Mouse (Mus musculus): ENCODE results near the gene Rnf217. TPM values are rescaled to one million over a fixed set of nuclear protein-coding genes. Genes with fewer than 3 reads are reported as not detected.

Rnf217 gene
- polyA plus RNA-seq, 1 experiment from 2014 or later, result 4.2 TPM

DNA sequence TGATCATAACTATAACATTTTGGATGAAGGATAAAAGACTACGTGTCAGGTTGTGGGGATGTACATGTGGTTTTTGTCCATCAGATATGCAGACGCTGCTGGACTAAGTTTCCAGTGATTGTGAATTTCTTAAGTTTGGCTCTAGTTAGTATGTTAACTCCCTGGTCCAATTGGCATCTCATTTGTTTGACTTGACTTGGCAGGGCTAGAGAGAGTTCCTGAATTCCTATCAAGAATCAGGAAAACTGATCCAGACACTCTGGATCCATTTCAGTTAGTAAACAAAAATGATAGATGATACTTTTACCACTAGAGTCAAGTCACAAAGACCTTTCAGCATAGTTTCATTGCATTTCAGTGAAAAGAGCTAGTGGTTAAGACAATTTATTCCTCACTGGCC lies 112.1 kb downstream of the Rnf217 start:
- H3K27ac ChIP-seq (ENCODE audit: low read depth, low read length), result no peak overlapping the region
- no peak for ATAC-seq (ENCODE audit: low read depth)
- H3K9ac ChIP-seq (replicated peaks; ENCODE audit: low read depth, low read length), result no peak overlapping the region
- H3K9me3 ChIP-seq (ENCODE audit: control insufficient read depth, low read length), result no peaks in the 10 kb centered on the region
- 95% methylated on average over 2 of the region's 2 CpGs for WGBS
- H3K4me2 ChIP-seq (ENCODE audit: low read depth, low read length), result no peak overlapping the region
- H3K36me3 ChIP-seq (ENCODE audit: control insufficient read depth, insufficient read depth, low read length), result no peaks in the 10 kb centered on the region
- no peaks in the 10 kb centered on the region for H3K27me3 ChIP-seq (ENCODE audit: control insufficient read depth, insufficient read depth, low read length)
- no peaks in the 10 kb centered on the region for H3K4me1 ChIP-seq (ENCODE audit: control insufficient read depth, insufficient read depth, low read length)
- H3K4me3 ChIP-seq (ENCODE audit: low read depth, low read length), result no peak overlapping the region

DNA sequence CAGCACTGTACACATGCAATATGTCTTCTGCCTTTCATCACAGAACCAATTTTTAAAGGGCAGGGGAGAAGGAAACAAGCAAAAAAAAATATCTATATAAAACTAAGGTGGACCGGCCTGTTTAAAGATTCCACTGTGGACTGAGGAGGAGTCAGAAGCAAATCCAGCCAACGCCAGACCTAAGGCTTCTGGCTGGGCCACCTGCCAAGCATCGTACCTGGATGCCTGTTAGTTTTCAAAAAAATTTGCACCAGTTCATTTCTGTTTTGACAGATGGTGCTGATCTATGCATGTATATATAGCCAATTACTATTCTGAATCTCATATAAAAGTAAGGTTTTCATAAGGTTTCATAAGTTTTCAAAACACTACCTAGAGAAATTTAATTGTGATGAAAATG lies 113.2 kb downstream of the Rnf217 start:
- H3K27ac ChIP-seq (ENCODE audit: low read depth, low read length), result no peak overlapping the region
- no peaks in the 10 kb centered on the region for H3K4me1 ChIP-seq (ENCODE audit: control insufficient read depth, insufficient read depth, low read length)
- no peaks in the 10 kb centered on the region for H3K27me3 ChIP-seq (ENCODE audit: control insufficient read depth, insufficient read depth, low read length)
- H3K4me2 ChIP-seq (ENCODE audit: low read depth, low read length), result no peak overlapping the region
- H3K4me3 ChIP-seq (ENCODE audit: low read depth, low read length), result no peak overlapping the region
- H3K36me3 ChIP-seq (ENCODE audit: control insufficient read depth, insufficient read depth, low read length), result no peaks in the 10 kb centered on the region
- 90% methylated on average over 3 of the region's 3 CpGs for WGBS
- ATAC-seq (ENCODE audit: low read depth), result no peak
- H3K9ac ChIP-seq (replicated peaks; ENCODE audit: low read depth, low read length), result no peak overlapping the region
- H3K9me3 ChIP-seq (ENCODE audit: control insufficient read depth, low read length), result no peaks in the 10 kb centered on the region

DNA sequence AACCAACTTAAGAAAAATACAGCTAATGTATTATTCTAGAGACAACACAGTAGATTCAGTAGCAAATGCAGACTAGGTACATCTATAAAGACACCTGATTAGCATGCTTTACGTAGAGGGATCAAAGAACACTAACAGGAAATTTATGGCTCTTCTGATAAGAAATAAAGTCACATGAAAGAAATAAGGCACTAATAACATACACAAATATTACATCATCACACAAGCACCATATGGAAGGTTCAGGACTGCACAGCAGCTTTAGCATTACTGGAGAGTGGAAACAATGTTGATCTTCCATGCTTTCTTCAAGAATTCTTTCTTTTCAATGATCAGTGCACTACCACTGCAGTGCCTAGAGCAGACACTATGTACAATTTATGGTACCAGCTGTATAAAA lies 114.7 kb downstream of the Rnf217 start:
- Histone ChIP-seq H3K27ac (ENCODE audit: low read depth, low read length) (no peak overlapping the region), H3K9me3 (ENCODE audit: control insufficient read depth, low read length) (0 out of 2 replicates have a peak, but pooled peaks cover 2% of the 10 kb centered on the region), H3K36me3 (ENCODE audit: control insufficient read depth, insufficient read depth, low read length) (no peaks in the 10 kb centered on the region), H3K4me2 (ENCODE audit: low read depth, low read length) (no peak overlapping the region), H3K27me3 (ENCODE audit: control insufficient read depth, insufficient read depth, low read length) (no peaks in the 10 kb centered on the region), H3K4me1 (ENCODE audit: control insufficient read depth, insufficient read depth, low read length) (no peaks in the 10 kb centered on the region), H3K4me3 (ENCODE audit: low read depth, low read length) (no peak overlapping the region), H3K9ac (replicated peaks; ENCODE audit: low read depth, low read length) (no peak overlapping the region)
- ATAC-seq (ENCODE audit: low read depth), result no peak
- WGBS, result 76% methylated on average over 1 of the region's 1 CpGs

DNA sequence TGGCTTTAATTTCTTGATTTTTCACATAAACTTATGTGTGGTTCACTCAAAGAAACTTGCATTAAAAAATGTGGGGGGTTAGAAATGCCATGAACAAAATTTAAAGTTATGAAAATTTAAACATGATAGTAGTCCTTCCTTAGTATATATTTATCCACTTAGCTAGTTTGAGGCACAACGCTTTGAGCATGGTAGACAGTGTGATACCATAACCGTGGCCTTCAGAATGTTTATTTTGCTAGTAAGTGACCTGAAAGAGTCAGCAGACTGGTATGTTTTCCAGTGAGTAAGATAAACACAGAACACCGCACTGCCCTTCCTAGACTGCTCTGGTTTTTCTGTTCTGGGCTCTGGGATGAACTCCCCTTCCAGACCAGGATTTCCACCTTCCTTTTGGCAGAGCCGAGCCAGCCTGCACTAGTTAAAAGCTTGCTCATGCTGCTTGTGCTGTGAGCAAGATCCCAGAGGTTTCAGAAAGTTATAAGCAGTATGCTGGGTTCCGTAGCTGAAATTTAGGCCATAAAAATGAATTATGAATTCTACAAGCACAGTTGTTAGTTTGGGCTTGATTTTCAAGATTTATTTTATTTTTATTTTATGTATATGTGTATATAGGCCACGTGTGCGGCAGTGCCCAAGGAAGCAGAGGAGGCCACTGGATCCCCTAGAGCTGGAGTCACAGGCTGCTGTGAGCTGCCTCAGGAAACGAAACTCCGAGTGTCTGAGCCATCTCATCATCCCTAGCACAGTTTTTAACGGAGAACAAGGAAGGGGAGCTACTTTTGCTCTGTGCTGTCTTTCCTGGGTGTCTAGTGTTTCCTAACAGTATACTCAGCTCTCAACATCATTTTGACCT lies 141.7 kb downstream of the Rnf217 start:
- H3K27ac ChIP-seq (ENCODE audit: low read depth, low read length), result no peak overlapping the region
- WGBS, result 80% methylated on average over 10 of the region's 10 CpGs
- H3K4me1 ChIP-seq (ENCODE audit: control insufficient read depth, insufficient read depth, low read length), result no peaks in the 10 kb centered on the region
- H3K4me2 ChIP-seq (ENCODE audit: low read depth, low read length), result no peak overlapping the region
- H3K27me3 ChIP-seq (ENCODE audit: control insufficient read depth, insufficient read depth, low read length), result no peaks in the 10 kb centered on the region
- H3K36me3 ChIP-seq (ENCODE audit: control insufficient read depth, insufficient read depth, low read length), result no peaks in the 10 kb centered on the region
- H3K4me3 ChIP-seq (ENCODE audit: low read depth, low read length), result no peak overlapping the region
- no peak for ATAC-seq (ENCODE audit: low read depth)
- H3K9me3 ChIP-seq (ENCODE audit: control insufficient read depth, low read length), result no peaks in the 10 kb centered on the region
- no peak overlapping the region for H3K9ac ChIP-seq (replicated peaks; ENCODE audit: low read depth, low read length)

DNA sequence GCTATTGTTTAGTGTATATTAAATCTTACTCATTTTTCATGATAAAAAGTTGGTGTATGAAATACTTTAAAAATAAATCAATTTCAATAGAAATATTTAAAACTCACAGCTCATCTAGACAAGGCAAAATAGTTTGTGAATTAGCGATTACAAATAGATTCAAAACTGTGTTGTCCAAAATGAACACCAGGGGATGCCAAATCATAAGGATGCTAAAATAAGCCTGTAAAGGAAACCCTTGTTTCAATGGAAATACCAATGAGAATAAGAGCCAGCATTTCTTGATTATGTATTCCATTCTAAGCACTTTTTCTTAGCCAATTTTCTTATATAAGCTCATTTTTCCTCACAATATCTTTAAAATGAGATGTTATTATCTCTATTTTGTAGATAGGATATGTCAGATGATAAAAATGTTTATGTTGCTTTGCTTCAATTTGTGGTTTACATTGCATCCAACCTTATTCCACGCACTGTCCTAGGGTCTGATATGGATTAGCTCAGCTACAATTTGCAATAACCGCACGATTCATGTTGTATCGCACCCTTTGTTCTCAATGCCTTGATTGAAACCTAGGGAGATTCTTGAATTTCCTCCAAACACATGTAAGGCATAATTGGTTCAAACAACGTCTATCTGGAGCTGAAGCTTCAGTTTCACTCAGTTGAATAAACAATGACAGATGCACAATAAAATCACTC lies 143.0 kb downstream of the Rnf217 start:
- no peak overlapping the region for H3K9ac ChIP-seq (replicated peaks; ENCODE audit: low read depth, low read length)
- no peak overlapping the region for H3K27ac ChIP-seq (ENCODE audit: low read depth, low read length)
- WGBS, result 87% methylated on average over 6 of the region's 6 CpGs
- no peaks in the 10 kb centered on the region for H3K36me3 ChIP-seq (ENCODE audit: control insufficient read depth, insufficient read depth, low read length)
- no peaks in the 10 kb centered on the region for H3K4me1 ChIP-seq (ENCODE audit: control insufficient read depth, insufficient read depth, low read length)
- peak; percentile 49; the same call in 1 of the 2 replicates for ATAC-seq (ENCODE audit: low read depth)
- H3K27me3 ChIP-seq (ENCODE audit: control insufficient read depth, insufficient read depth, low read length), result no peaks in the 10 kb centered on the region
- no peaks in the 10 kb centered on the region for H3K9me3 ChIP-seq (ENCODE audit: control insufficient read depth, low read length)
- no peak overlapping the region for H3K4me3 ChIP-seq (ENCODE audit: low read depth, low read length)
- H3K4me2 ChIP-seq (ENCODE audit: low read depth, low read length), result no peak overlapping the region

DNA sequence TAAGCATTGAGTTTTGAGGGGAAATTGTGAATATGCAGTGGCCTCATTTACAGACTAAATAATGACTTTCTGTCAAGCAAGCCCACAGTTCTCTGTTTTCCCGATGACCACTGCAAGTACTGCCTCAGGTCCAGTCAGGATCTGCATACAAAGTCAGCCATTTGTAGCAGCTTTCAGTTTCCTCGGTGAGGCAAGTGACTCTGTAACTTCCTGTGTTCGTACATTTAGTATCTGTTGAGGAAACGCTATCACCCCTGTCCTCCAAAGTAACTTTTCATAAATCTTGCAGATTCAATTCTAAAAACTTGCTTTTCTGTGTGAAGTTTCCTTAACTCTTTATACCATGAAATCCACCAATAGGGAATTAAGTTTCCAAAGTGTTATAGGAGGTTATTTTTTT lies 143.6 kb downstream of the Rnf217 start:
- Histone ChIP-seq H3K4me3 (ENCODE audit: low read depth, low read length) (no peak overlapping the region), H3K9ac (replicated peaks; ENCODE audit: low read depth, low read length) (no peak overlapping the region), H3K4me2 (ENCODE audit: low read depth, low read length) (no peak overlapping the region), H3K36me3 (ENCODE audit: control insufficient read depth, insufficient read depth, low read length) (no peaks in the 10 kb centered on the region), H3K27ac (ENCODE audit: low read depth, low read length) (no peak overlapping the region), H3K4me1 (ENCODE audit: control insufficient read depth, insufficient read depth, low read length) (no peaks in the 10 kb centered on the region), H3K9me3 (ENCODE audit: control insufficient read depth, low read length) (no peaks in the 10 kb centered on the region), H3K27me3 (ENCODE audit: control insufficient read depth, insufficient read depth, low read length) (no peaks in the 10 kb centered on the region)
- ATAC-seq (ENCODE audit: low read depth), result no peak
- WGBS, result 80% methylated on average over 4 of the region's 4 CpGs

DNA sequence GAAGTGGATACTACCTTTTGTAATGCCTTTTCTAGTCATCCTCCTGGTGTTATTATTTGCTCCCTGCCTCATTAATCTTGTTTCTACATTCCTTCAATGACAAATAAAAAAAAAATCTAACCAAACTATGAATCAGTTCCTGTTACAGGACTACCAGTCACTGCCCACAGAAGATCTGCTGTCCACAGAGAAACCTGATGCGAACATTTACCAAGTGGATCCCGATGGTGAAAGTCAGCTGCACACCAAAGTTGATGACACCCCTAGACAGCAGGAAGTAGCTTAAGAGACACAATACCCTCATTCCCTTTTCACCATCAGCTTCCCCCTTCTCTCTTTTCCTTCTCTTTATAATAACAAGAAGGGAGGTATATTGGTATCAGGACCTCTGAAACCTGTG lies 145.9 kb downstream of the Rnf217 start:
- WGBS, result 96% methylated on average over 2 of the region's 2 CpGs
- H3K27me3 ChIP-seq (ENCODE audit: control insufficient read depth, insufficient read depth, low read length), result no peaks in the 10 kb centered on the region
- H3K27ac ChIP-seq (ENCODE audit: low read depth, low read length), result no peak overlapping the region
- no peak overlapping the region for H3K9ac ChIP-seq (replicated peaks; ENCODE audit: low read depth, low read length)
- no peak overlapping the region for H3K4me3 ChIP-seq (ENCODE audit: low read depth, low read length)
- no peaks in the 10 kb centered on the region for H3K36me3 ChIP-seq (ENCODE audit: control insufficient read depth, insufficient read depth, low read length)
- no peak for ATAC-seq (ENCODE audit: low read depth)
- H3K4me2 ChIP-seq (ENCODE audit: low read depth, low read length), result no peak overlapping the region
- no peaks in the 10 kb centered on the region for H3K9me3 ChIP-seq (ENCODE audit: control insufficient read depth, low read length)
- H3K4me1 ChIP-seq (ENCODE audit: control insufficient read depth, insufficient read depth, low read length), result no peaks in the 10 kb centered on the region

DNA sequence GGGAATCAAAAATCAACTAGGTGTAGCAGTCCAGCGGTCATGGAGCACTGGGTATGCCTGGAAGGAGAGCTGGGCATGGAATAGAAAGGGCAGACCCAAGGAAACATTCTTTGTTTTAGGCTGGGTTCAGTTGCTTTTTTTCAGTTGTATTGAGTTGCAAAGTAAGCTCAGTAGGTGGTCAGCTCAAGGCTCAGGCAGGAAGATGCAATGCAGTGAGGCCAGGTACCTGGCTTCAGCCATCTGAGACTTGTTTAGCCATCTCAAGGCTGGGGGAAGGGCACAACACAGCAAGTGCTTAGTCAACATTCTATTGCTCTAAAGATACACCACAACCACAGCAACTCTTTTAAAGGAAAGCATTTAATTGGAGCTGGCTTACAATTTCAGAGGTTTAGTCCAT lies 152.2 kb downstream of the Rnf217 start:
- no peaks in the 10 kb centered on the region for H3K27me3 ChIP-seq (ENCODE audit: control insufficient read depth, insufficient read depth, low read length)
- no peaks in the 10 kb centered on the region for H3K36me3 ChIP-seq (ENCODE audit: control insufficient read depth, insufficient read depth, low read length)
- H3K9ac ChIP-seq (replicated peaks; ENCODE audit: low read depth, low read length), result no peak overlapping the region
- H3K27ac ChIP-seq (ENCODE audit: low read depth, low read length), result no peak overlapping the region
- H3K4me2 ChIP-seq (ENCODE audit: low read depth, low read length), result no peak overlapping the region
- no peak for ATAC-seq (ENCODE audit: low read depth)
- no peak overlapping the region for H3K4me3 ChIP-seq (ENCODE audit: low read depth, low read length)
- no peaks in the 10 kb centered on the region for H3K9me3 ChIP-seq (ENCODE audit: control insufficient read depth, low read length)
- no peaks in the 10 kb centered on the region for H3K4me1 ChIP-seq (ENCODE audit: control insufficient read depth, insufficient read depth, low read length)
- WGBS, result 58% methylated on average over 1 of the region's 1 CpGs

DNA sequence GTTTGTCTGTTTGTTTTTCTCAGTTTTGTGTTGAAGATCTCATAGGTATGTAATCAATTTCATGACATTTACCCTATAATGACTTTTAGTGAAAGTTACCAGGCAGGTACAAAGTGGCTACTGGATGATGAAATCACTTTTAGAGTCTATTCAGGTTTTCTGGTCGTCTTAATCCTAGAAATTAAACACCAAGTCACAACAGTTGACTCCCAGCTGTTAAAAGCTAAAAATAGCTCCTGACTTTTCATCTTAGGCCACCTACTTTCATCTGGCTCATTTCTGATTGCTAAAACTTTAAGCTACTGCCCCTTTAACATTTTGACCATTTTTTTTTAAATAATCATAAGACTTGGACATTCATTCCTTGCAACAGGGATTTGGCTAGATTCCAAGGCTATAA lies 161.9 kb downstream of the Rnf217 start:
- H3K4me2 ChIP-seq (ENCODE audit: low read depth, low read length), result no peak overlapping the region
- no peak for ATAC-seq (ENCODE audit: low read depth)
- 78% methylated on average over 1 of the region's 1 CpGs for WGBS
- H3K4me3 ChIP-seq (ENCODE audit: low read depth, low read length), result no peak overlapping the region
- no peaks in the 10 kb centered on the region for H3K4me1 ChIP-seq (ENCODE audit: control insufficient read depth, insufficient read depth, low read length)
- H3K9me3 ChIP-seq (ENCODE audit: control insufficient read depth, low read length), result no peaks in the 10 kb centered on the region
- no peak overlapping the region for H3K27ac ChIP-seq (ENCODE audit: low read depth, low read length)
- no peak overlapping the region for H3K9ac ChIP-seq (replicated peaks; ENCODE audit: low read depth, low read length)
- no peaks in the 10 kb centered on the region for H3K27me3 ChIP-seq (ENCODE audit: control insufficient read depth, insufficient read depth, low read length)
- no peaks in the 10 kb centered on the region for H3K36me3 ChIP-seq (ENCODE audit: control insufficient read depth, insufficient read depth, low read length)

Data from neural tube, embryonic 14.5 days (tissue).